Mouse (Mus musculus) adipose tissue, adult 10 weeks (tissue): ENCODE measurements around the gene Gje1. TPM values are rescaled to one million over a fixed set of nuclear protein-coding genes. Genes with fewer than 3 reads are reported as not detected.

Source experiments
- polyA plus RNA-seq: library from polyadenylated mRNA; stranded (reverse); fragments of 350-450 nt; fragmentation: Illumina TruSeq; extraction: RNeasy Lipid Tissue Mini Kit (QIAGEN cat#74804); gene quantifications from one replicate; pipeline ENCODE4 v1.2.3, GENCODE M21; 2014; ENCODE audit warnings: low read depth, low replicate concordance

The Gje1 gene
- polyA plus RNA-seq: not detected

DNA sequence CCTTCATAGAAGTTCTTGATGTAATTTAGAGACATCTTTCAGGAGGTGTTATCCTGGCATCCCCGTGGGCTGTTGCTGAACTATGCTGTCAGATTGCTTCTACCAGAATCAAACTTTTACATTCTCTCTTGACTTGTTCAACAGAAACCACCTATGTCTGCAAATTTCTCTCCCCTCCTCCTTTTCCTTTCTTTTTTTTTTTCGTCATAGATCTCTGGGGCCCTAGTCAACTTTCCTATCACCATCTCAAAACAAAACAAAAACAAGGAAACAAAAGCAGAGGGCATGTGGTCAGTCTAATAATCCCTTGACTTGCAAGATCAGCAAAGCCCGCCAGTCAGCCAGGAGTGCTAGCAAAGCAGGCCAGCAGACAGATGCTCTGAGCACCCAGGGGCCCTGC, at the start of gene Gje1:
Gene Gje1 (minus strand): TSS at position 101 of the 400 bp plus-strand sequence.

DNA sequence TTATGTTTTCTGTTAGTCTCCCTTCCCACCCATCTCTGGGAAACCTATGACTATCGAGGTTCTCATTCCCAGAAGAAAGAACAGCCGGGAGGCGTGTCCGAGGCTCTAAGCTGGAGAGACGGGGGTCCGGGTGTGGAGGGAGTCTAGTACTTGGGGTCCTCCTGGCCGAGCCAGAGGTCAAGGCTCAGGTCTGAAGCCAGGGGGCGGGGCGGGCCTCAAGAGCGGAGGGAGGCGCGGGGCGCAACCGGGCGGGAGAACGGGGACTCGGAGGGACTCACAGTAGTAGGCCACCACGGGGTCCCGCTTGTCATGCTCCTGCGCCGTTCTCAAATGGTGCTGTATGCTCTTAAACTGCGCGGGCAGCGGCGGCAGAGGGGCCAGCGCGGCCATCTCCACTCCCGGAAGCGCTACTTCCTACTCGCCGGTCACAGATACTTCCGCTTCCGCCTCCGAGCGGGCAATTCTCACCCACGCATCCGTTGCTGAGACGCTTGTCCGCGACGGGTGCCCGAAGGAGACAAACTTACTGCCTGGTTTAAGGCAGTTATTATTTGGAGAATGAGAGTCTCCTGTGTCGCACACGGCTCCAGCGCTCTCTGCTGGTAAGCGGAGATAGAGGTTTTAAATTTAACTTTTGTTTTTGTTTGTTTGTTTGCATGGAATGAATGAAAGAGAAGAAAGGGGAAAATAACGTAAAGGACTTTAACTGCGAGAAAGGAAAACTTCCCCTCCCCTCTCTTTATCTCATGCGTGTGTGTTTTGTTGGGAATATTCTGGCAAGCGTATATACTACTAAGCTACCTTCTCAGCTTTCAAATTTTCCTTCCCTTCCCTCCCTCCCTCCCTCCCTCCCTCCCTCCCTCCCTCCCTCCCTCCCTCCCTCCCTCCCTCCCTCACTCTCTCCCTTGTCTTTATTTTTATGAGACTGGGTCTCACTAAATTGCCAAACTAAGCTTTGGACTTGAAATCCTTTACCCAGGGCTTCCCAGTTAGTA, 12.6 kb downstream of the Gje1 start, which contains the start of the genes Vta1 and Nmbr:
Gene Vta1 (minus strand): TSS at position 489 of the 995 bp plus-strand sequence.
Gene Nmbr (plus strand): TSS at position 520 of the 995 bp plus-strand sequence.

Other genes starting within 250 kb of the Gje1 start
- gene Adgrg6, start 172.6 kb downstream of the Gje1 start, polyA plus RNA-seq: 9.4 TPM
- 69.4 TPM for gene Vta1, start 12.7 kb downstream of the Gje1 start, polyA plus RNA-seq
- gene Nmbr, start 12.6 kb downstream of the Gje1 start, polyA plus RNA-seq: 0.92 TPM